Mouse (Mus musculus): ENCODE measurements at regions not wholly inside any gene's neighbourhood (a gene's known extent, or its start where the extent isn't known, plus 50 kb on each side); places are given as distances from the start of the nearest gene placed in this dataset.
A peak's percentile ranks its signal among the peaks of the same experiment; 100 is the strongest.

DNA sequence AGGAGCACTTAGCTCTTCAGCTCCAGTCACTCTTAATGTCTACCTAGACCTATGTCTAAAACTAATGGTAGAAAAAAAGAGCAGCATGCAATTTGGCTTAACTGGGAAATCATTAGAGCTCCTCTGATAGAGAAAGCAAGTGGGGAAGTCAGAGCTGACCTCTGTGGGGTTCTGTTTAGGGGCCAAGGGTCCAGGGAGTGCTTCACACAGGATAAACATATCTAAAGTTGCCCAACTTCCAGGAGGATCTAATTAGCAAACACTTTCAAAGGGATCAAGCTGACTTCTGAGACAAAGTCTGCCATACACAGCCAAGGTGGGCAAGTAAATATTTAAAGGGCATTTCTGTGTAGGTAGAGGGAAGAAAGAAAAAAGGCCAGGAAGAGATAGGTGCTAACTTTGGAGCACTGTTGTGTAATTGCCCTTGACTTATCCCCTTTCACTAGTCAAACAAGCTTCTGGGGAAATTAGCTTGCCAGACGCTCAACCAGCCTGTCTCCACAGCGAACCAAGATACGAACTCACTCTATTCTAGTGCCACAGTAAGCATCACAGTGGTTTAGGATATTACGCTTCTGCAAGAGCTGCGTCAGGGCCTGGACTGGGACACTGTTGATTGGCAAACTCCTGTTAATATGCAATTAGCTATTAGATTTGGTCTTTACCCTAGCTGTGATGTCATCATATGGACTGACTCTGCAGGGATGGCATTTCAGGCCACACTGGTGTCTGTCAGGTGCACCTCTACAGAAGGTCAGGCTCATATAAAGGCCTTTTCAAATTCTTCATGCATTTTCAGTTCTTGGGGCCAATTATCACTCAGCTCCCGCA lies 1413.9 kb upstream of the A1bg start:
- DNase-seq (ENCODE audit: low read depth), result no peak

DNA sequence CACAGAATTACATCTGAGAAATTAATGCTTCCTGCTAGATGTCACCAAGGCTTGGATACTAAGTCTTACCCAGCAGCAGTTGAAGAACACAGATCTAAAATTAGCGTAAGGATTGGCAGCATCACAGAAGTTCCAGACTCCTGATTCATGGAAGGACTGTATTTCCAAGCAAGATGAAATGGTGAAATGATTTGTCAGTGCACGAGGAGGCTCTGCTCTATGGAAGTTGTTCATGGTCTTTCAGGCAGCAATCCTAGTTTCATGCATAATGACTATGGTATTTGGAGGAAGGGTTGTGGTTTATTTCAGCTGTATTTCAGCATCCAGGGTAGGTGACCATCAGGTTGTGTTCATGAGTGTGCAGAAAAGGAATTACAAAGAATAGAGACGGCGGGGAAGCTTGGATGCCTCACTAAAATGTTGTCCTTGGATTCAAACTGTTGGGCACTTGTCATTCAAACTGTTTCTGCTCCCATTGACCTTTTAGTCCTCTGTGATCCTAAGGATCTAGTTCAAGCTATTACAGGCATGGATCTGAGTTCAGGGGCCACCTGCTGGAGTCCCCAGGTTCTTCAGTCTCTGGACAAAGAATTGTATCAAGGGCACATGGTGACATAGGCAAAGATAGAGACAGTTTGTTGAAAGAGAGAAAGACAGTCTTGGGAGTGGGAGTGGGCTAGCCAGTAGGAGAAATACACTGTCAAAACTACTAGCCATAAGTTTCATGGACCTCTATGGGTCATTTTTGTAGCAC lies 1411.6 kb upstream of the A1bg start:
- DNase-seq (ENCODE audit: low read depth), result peak; percentile 82

GRCm38 (mm10) chr15:62332129-62332528 lies 1409.3 kb upstream of the A1bg start:
- no peak for DNase-seq (ENCODE audit: low read depth)

GRCm38 (mm10) chr15:62331138-62331800 lies 1408.5 kb upstream of the A1bg start:
- no peak for DNase-seq (ENCODE audit: low read depth)

DNA sequence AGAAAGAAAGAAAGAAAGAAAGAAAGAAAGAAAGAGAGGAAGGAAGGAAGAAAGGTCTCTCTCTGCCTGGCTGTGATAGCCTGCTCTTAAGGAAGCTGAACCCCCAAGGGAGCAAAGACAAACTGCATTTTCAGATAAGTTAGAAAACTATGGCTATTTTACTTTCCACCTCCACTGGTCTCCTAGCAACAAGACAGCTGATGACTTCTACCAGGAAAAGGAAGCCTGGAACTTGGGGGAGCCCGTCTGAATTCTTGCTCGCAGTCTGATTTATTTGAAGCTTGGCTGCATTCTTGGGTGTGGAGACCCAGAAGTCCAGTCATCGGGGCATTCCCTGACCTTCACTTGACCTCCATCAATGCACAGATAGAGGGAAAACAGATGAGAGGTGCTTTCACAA lies 1406.1 kb upstream of the A1bg start:
- peak; percentile 77 for DNase-seq (ENCODE audit: low read depth)

- DNase-seq (ENCODE audit: low read depth), result peak; percentile 86
Measured at GRCm38 (mm10) chr15:62328305-62328881, 1405.6 kb upstream of the A1bg start.

- peak; percentile 43 for DNase-seq (ENCODE audit: low read depth)
Measured at GRCm38 (mm10) chr15:62327481-62327880, 1404.7 kb upstream of the A1bg start.

GRCm38 (mm10) chr15:62326524-62326923 lies 1403.7 kb upstream of the A1bg start:
- DNase-seq (ENCODE audit: low read depth), result no peak

DNA sequence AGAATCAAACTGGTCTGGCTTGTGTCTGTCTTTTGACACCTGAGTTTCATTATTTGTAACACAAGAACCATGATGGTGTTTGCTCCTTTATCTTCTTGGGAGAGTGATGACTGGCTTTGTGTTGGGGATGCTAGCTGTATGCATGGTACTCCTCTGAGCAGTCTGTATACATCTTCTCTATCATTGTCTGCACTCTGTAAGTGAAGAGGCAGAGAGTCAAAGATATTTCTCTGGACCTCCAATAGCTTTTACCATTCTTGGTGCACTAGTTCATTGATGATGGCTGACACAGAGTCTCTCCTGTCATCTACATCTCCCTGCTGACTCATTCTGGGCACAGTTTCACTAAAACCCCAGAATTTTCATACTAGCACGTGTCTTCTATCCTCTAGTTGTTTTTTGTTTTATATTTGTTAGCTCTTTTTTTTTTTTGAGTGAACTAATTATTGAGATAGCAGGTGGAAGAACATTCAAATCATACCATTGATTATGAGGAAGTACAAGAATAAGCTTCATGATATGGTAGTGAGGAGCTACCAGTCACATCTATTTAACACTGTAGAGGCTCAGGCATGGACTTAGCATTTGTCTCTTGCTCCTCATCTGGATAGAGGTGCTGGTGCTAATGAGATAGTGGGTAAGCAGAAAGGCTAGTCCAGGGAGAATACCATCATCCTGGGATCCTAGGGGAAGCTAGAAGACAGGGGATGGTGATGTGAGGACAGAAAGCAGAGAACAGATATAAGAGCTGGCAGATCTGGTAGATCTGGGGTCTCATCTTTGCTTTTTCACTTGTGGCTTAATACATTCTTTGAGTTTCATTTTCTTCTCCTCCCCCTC lies 1402.9 kb upstream of the A1bg start:
- no peak for DNase-seq (ENCODE audit: low read depth)

- peak; percentile 65 for DNase-seq (ENCODE audit: low read depth)
Measured at GRCm38 (mm10) chr15:62320966-62321365, 1398.2 kb upstream of the A1bg start.

DNA sequence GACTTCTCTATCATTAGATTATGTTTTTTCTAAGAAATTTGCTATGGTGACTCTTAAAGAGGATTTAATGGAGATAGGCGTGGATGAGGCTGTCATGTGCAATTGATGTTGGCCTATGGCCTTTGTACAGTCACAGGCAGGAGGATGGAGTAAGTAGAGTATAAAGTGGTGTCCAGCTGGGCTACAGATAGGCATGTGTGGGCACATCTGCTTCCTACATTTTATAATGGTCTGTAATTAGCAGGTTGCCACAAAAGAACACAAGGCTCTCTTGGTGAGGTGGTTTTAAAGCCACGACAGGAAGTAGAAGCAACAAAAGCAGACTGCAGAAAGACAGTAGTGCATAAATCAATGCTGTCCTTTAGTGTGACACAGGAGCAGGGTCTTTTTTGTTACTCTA lies 1391.6 kb upstream of the A1bg start:
- DNase-seq (ENCODE audit: low read depth), result no peak

DNA sequence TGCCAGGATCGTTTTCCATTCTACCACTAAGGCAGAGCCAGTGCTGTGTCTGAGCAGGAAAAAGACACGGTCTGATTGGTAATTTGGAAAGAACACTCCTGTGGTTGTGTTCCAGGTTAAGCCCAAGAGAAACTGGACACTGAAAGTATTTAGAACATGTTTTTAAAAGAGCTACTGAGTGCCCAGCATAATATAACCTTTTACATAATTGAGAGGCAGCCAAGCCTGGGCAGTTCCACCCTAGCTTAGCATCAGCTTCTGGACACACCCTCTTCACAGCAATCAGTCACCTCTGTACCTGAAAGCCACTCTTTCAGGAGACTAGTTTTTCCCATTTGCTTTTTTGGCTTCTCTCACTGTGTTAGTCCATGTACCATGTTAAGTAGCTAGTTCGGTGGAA lies 1379.4 kb upstream of the A1bg start:
- no peak for DNase-seq (ENCODE audit: low read depth)

DNA sequence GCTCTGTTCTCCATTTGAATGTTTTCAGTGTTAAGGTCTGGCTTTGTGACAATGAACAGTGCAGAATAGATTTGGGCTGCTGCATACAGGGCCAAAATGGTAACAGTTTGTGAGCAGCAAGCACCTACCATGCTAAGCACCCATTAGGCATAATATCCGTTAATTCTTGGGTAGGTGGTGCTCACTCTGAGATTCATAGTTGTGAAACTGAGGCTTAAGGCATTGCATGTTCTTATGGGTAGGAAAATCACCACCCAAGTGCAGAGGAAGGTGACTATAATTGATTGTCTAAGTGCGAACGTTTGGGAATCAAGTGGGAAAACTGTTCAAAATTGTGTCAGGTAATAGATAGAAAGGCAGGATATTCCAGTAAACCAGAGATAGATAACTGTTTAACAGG lies 1378.8 kb upstream of the A1bg start:
- no peak for DNase-seq (ENCODE audit: low read depth)

- DNase-seq (ENCODE audit: low read depth), result no peak
Measured at GRCm38 (mm10) chr15:62297138-62297537, 1374.3 kb upstream of the A1bg start.

DNA sequence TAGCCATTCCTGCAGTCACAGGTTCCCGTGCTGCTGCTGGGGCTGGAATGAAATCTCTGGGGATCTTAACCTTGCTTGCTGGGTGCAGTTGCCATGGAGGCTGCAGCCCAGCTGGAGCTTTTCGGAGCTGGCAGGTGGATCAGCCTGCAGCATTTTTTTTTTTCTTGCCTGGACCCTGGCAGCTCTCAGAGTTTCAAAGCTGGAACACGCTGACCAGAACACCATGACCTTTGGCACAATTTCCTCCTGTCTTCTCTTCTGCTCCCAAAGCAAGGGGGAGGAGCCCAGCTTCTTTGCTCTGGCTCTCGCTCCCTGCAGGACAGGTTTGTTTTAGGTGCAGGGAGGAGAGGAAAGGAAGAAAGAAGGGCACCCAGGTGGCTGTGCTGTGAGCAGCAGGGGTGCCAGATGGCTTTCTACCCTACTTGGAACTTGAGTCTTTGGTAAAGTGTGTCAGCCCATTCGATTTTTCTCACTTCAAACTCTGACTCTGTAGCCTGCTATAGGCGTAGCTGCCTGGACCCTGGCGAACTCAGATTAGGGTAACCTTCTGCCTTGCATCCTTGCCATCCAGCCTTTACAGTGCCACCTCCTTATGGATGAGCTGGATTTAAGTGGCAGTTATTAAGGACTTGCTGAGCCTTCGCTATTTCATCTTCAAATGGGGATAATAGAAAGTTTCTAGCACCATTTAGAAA lies 1372.6 kb upstream of the A1bg start:
- peak; percentile 29 for DNase-seq (ENCODE audit: low read depth)

- DNase-seq (ENCODE audit: low read depth), result peak; percentile 56
Measured at GRCm38 (mm10) chr15:62294786-62295185, 1372.0 kb upstream of the A1bg start.

DNA sequence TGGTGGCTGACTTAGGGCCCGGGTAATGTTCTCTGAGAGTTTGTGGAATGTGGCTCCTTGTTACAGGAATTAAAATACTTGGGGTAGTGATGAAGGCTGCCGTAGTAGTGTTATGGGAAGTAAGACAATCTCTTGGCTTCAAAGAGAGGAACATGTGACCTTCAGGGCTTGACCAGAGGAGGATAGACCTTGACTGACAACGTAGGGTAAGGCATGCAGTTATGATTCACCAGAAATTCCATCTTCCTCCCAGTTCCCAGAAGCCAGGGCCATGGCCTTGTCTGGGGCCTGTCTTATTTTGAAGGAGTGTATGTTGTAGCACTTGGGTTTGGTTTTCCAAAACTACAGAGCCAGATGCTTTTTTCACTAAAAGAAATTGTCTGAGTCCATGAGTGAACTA lies 1370.1 kb upstream of the A1bg start:
- no peak for DNase-seq (ENCODE audit: low read depth)

GRCm38 (mm10) chr15:62290687-62291086 lies 1367.9 kb upstream of the A1bg start:
- no peak for DNase-seq (ENCODE audit: low read depth)

DNA sequence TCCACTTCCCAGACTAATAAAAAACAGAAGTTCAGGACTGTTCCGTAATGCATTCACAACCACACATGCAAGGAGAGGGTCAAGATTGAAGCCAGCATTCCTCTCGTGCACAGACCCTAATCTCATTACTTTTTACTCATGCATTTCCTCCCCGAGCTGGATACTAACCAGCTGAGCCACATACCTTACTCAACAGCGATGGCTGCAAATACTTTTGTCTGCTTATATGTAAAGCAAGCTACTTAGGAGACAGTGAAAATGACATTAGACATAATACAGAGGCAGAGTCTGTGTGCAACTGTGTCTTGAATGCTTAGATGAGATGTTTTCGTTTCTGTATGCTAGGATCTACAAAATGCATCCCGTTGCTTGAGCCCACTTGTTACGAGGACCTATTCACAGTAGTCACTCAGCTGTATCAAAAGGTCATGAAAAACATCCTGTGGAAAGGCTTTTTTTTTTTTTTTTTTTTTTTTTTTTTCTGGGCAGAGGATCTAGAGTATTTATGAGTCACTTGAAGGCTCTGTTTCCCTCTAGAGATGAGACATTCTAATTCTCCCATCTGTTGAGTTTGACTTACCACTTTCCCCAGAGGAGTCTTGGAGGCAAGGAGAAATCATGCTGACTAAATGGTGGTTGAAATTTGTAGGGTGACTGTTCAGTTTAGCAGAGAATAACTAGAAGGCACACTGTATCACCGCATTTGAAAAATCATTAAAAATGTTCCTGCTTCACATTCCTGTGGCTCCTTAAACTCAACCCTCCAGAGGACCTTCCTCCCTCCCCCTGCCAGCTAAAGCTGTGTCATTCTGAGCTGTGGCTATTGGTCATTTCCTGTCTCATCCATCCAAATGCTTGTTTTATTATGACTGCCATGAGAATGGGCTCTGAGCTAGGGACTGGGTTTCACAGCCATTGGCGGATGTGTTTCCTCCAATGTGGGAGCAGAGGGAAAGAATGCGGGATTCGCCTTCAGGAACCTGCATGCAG lies 1364.1 kb upstream of the A1bg start:
- peak; percentile 74 for DNase-seq (ENCODE audit: low read depth)

Data from NIH3T3 (cell line).